Mouse (Mus musculus) cerebellum, adult 2 months (tissue): ENCODE results near the gene Itprid1. TPM values are rescaled to one million over a fixed set of nuclear protein-coding genes. Genes with fewer than 3 reads are reported as not detected.

Source experiments
- DNase-seq, 2 experiments: peaks; one replicate each; pipeline ENCODE4 v3.0.0; 2021
- H3K27ac ChIP-seq: fragments of 200-500 bp; 2 replicates; pipeline ENCODE4 v1.5.1; 2012; ENCODE audit warnings: low read length, control low read depth, inconsistent platforms; ENCODE audit not compliant: insufficient read depth
- H3K27me3 ChIP-seq: fragments of 200-500 bp; 2 replicates; pipeline ENCODE4 v1.6.1; 2012; ENCODE audit warnings: inconsistent platforms, mild to moderate bottlenecking, low read length, moderate library complexity; ENCODE audit not compliant: control insufficient read depth, insufficient read depth
- H3K4me1 ChIP-seq: fragments of 200-500 bp; 2 replicates; pipeline ENCODE4 v1.6.1; 2011; ENCODE audit warnings: low read length; ENCODE audit not compliant: control insufficient read depth, insufficient read depth
- H3K4me3 ChIP-seq: fragments of 200-500 bp; replicated peaks from 2 replicates; pipeline ENCODE3; 2011; ENCODE audit warnings: mild to moderate bottlenecking, low read depth, low read length, control low read depth; ENCODE audit not compliant: insufficient read depth
- CTCF ChIP-seq: fragments of 200-500 bp; IDR thresholded peaks from 2 replicates; pipeline ENCODE4 v1.5.1; 2011; ENCODE audit warnings: low read depth, mild to moderate bottlenecking, control low read depth, low read length, moderate library complexity, borderline replicate concordance; ENCODE audit not compliant: insufficient read depth
- POLR2A ChIP-seq: fragments of 200-500 bp; IDR thresholded peaks from 2 replicates; pipeline ENCODE4 v1.6.1; 2011; ENCODE audit warnings: low read length, control low read depth, borderline replicate concordance; ENCODE audit not compliant: insufficient read depth
- WGBS: fragments of 180-500 bp; shearing (Covaris S2); methylation state at CpG from one replicate; pipeline ENCODE4 v1.1.7; 2018; 5-methylcytosine and 5-hydroxymethylcytosine counted together
- polyA plus RNA-seq: library from polyadenylated mRNA; depleted of rRNA; stranded (reverse); fragments of >200 nt; gene quantifications from 2 replicates; pipeline ENCODE4 v1.2.3, GENCODE M21; 2012

Gene Itprid1
- polyA plus RNA-seq, 1 experiment: not detected

DNA sequence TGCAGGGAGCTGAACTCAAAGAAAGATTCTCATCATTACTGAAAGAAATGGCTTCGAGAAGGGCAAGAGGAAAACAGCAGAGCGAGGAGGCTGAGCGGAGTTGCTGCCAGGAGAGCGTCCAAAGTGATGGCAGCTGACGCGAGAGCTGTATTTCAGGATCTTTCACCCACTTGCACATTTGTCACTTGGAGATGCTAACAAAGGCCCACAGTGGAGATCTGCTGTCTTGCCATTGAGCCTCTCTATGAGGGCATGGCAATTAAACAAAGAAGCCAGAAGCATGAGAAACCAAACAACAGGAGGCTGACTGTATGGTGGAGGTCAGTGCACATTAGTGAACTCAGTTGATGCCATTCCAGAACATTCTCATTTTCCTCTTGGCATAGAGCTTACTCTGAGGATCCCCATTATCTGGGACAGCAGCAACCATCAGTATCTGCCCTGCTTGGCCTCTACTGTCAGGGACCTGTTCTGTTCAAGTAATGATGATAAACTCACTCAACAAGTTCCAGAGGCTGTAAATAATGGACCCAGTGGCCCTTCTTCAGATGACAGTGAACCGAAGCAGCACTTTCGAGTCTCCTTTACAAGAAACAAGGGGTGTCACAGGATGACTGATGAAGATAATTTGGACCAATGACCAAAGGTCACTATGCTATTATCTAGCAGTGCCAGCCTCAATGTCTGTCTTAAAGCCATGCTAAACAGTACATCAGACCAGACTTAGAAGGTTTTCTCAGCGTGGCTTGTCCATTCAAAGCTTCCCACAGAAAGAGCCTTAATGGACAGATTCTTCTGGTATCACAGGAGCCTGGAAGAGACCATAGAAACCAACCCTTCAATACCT, 31.2 kb upstream of the Itprid1 start:
- Histone ChIP-seq H3K27me3 (no peaks in the 10 kb centered on the region; the same call in 1 of the 2 replicates), H3K4me3 (no peak overlapping the region), H3K4me1 (no peaks in the 10 kb centered on the region), H3K27ac (no peak overlapping the region)
- 54% methylated on average over 9 of the region's 9 CpGs for WGBS
- no peak for DNase-seq
- no peak for TF ChIP-seq POLR2A
- no peak for TF ChIP-seq CTCF

DNA sequence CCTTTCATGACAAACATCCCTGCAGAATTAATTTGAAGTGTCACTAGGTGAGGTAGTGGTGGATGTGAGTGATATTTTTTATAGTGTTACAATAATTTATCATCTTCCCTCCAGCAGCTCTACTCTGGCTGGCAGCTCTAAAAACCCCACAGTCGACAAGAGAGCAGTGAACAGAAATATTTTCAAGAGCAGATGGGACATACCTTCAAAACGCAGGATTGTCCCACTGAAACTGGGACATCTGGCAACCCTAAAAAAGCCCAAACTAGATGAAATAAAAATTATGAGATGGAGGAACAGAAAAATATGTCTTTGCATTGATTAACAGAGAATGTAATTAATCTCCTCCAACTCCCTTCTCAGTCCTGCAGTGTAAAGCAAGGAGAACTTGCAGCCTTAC, 30.2 kb upstream of the Itprid1 start:
- H3K4me3 ChIP-seq: no peak overlapping the region
- WGBS: 72% methylated on average over 2 of the region's 2 CpGs
- no peaks in the 10 kb centered on the region; the same call in 1 of the 2 replicates for H3K27me3 ChIP-seq
- H3K27ac ChIP-seq: no peak overlapping the region
- no peak for TF ChIP-seq POLR2A
- TF ChIP-seq CTCF: no peak
- H3K4me1 ChIP-seq: no peaks in the 10 kb centered on the region
- no peak for DNase-seq

DNA sequence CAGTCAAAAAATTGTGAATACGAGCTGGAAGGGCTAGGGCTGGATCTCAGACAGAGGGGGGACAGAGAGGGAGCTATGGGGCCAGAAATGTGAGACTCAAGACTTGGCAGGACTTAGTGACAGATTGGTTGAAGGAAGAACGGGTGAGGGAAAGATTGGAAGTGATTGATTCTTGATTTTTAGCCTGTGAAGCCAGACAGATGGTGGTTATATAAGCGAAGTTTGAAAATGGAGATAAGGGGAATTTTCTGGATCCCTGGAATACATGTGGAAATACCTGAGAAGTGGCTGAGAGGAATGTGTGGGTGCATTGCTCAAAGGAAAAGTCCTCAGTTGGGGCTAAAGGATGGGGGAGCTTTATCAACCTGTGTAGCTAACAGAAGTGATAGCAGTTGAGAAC, 28.0 kb upstream of the Itprid1 start:
- 32% methylated on average over 3 of the region's 3 CpGs for WGBS
- Histone ChIP-seq H3K4me3 (no peak overlapping the region), H3K4me1 (no peaks in the 10 kb centered on the region), H3K27me3 (no peaks in the 10 kb centered on the region; the same call in 1 of the 2 replicates), H3K27ac (no peak overlapping the region)
- TF ChIP-seq CTCF: no peak
- TF ChIP-seq POLR2A: no peak
- no peak for DNase-seq

- Histone ChIP-seq H3K4me3 (no peak overlapping the region), H3K27me3 (no peaks in the 10 kb centered on the region; the same call in 1 of the 2 replicates), H3K27ac (no peak overlapping the region), H3K4me1 (no peaks in the 10 kb centered on the region)
- 48% methylated on average over 8 of the region's 8 CpGs for WGBS
- no peak for DNase-seq
- TF ChIP-seq POLR2A (no peak), CTCF (no peak)
Measured at GRCm38 (mm10) chr6:55811153-55811552, 25.5 kb upstream of the Itprid1 start.

DNA sequence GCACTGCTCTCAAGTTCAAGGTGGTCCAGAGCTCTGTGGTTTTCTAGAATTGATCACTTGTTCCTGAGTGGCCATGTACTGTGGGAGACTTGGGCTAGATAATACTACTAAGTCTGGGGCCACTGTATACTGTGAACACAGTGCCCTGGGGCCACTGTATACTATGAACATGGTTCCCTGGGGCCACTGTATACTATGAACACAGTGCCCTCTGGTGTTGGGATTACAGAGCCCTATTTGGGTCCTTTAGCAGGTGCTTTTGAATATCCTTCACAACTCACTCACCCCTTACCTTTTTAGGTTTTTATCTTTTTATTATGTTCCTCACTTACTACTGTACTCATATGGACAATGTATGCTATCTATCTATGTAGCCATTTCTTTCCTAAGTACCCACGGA, 24.3 kb upstream of the Itprid1 start:
- Histone ChIP-seq H3K4me3 (no peak overlapping the region), H3K27ac (no peak overlapping the region), H3K4me1 (no peaks in the 10 kb centered on the region), H3K27me3 (no peaks in the 10 kb centered on the region)
- no peak for TF ChIP-seq POLR2A
- no peak for TF ChIP-seq CTCF
- WGBS: 74% methylated on average over 1 of the region's 1 CpGs
- DNase-seq: no peak

GRCm38 (mm10) chr6:55814184-55814926, 22.3 kb upstream of the Itprid1 start:
- no peak overlapping the region for H3K27ac ChIP-seq
- H3K27me3 ChIP-seq: no peaks in the 10 kb centered on the region
- WGBS: 47% methylated on average over 12 of the region's 12 CpGs
- no peak overlapping the region for H3K4me3 ChIP-seq
- TF ChIP-seq POLR2A: no peak
- no peak for TF ChIP-seq CTCF
- no peak for DNase-seq
- H3K4me1 ChIP-seq: no peaks in the 10 kb centered on the region

GRCm38 (mm10) chr6:55816911-55817310, 19.8 kb upstream of the Itprid1 start:
- no peak overlapping the region for H3K27ac ChIP-seq
- TF ChIP-seq CTCF (no peak), POLR2A (no peak)
- H3K4me3 ChIP-seq: no peak overlapping the region
- 95% methylated on average over 5 of the region's 5 CpGs for WGBS
- no peak for DNase-seq
- H3K27me3 ChIP-seq: no peaks in the 10 kb centered on the region
- no peaks in the 10 kb centered on the region for H3K4me1 ChIP-seq
